Mouse (Mus musculus): ENCODE measurements at regions not wholly inside any gene's neighbourhood (a gene's known extent, or its start where the extent isn't known, plus 50 kb on each side); places are given as distances from the start of the nearest gene placed in this dataset.

DNA sequence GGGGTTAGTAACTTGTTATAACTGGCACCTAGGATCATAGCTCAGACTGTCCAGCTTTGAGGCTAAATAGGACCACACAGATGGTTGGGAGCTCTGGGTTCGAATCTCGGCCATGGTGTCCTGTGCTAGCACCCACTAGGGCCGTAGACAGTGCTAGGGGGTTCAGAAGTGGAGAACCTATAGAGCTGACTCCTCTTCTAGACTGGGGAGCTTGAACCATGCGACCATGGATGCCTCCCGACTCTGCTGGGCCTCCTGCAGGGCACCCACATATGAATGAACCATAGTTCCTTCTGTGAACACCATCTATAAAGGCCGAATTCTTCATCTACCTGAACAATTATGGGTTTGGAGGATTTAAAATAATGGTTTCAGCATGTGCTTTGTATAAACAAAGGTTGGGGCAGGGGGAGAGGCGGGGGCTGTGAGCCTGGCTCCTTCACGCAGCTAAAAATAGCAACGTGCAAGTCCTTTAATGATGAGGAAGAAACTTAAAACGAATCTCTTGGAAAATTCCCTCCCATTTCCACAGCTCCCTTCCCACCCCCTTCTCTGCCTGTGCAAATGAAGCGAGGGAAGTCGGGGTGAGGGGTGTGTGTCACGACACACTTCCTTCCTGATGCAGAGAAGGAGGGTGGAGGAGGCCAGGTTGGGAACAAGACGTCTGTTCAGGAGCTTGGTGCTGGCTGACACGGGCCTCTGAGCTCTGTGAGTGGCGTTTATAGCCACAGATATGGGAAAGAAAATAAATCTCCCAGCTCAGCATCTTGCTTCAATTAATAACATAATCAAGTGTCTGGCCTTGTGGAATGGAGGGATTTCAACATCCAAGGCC is 71.6 kb downstream of the Syf2 start:
- Histone ChIP-seq H3K4me3 (replicated peaks; ENCODE audit: low read length) (no peak overlapping the region), H3K4me1 (replicated peaks; ENCODE audit: low read depth, low read length) (peaks cover 20% of the 10 kb centered on the region), H3K9me3 (ENCODE audit: low read length) (no peaks in the 10 kb centered on the region), H3K27me3 (ENCODE audit: insufficient read depth, low read length) (peaks cover 4% of the 10 kb centered on the region; the same call in 1 of the 2 replicates), H3K36me3 (ENCODE audit: insufficient read depth, low read length) (no peaks in the 10 kb centered on the region)
- no peak for TF ChIP-seq CTCF (conservative IDR thresholded peaks at IDR 0.05; ENCODE audit: low read length)

DNA sequence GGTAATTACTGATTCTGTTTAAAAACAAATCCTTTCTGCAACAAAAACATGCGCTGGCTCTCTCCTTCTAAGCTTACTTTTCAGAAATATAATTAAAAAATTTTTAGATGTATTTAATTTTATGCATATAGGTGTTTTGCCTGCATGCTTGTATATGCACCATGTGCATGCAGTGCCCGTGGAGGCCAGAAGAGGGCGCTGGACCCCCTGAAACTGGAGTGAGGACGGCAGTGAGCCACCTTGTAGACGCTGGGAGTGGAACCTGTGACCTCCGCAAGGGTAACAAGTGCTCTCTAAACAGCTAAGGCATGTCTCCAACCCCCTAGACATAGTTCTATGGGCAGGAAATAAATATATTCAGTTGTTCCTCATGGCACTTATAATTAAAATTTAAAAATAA is 80.7 kb downstream of the Syf2 start:
- Histone ChIP-seq H3K36me3 (ENCODE audit: insufficient read depth, low read length) (no peaks in the 10 kb centered on the region), H3K9me3 (ENCODE audit: low read length) (no peaks in the 10 kb centered on the region), H3K4me1 (replicated peaks; ENCODE audit: low read depth, low read length) (peaks cover 17% of the 10 kb centered on the region), H3K4me3 (replicated peaks; ENCODE audit: low read length) (no peak overlapping the region), H3K27me3 (ENCODE audit: insufficient read depth, low read length) (peaks cover 5% of the 10 kb centered on the region; the same call in 1 of the 2 replicates)
- TF ChIP-seq NANOG (IDR thresholded peaks at IDR 0.05; ENCODE audit: borderline replicate concordance, low read length) (no peak), POU5F1 (IDR thresholded peaks at IDR 0.05; ENCODE audit: borderline replicate concordance, low read length) (no peak), CTCF (conservative IDR thresholded peaks at IDR 0.05; ENCODE audit: low read length) (peak; percentile 86)

DNA sequence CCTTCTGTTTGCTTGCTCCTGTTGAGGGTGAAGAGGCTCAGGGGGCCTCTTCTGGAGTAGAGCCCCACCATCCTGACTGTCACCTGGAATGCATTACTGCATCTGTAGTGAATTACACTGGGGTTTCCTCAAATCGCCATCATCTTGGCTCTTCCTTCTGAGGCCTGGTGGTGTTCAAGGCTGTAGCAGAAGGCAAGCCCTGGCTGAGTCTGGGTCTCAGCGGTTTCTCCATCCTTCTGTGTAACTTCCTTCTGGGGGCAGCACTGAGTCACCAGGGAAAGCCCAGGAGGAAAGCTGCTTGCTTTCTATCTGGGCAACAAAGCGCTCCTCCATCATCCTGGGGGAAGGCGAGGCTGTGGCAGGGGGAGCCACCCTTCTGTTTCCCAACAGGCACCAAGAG is 82.2 kb downstream of the Syf2 start:
- TF ChIP-seq NANOG (IDR thresholded peaks at IDR 0.05; ENCODE audit: borderline replicate concordance, low read length) = no peak
- TF ChIP-seq CTCF (conservative IDR thresholded peaks at IDR 0.05; ENCODE audit: low read length) = peak; percentile 49
- no peak for TF ChIP-seq POU5F1 (IDR thresholded peaks at IDR 0.05; ENCODE audit: borderline replicate concordance, low read length)
- H3K4me1 ChIP-seq (replicated peaks; ENCODE audit: low read depth, low read length) = peaks cover 25% of the 10 kb centered on the region
- H3K27me3 ChIP-seq (ENCODE audit: insufficient read depth, low read length) = peaks cover 5% of the 10 kb centered on the region; the same call in 1 of the 2 replicates
- H3K4me3 ChIP-seq (replicated peaks; ENCODE audit: low read length) = no peak overlapping the region
- no peaks in the 10 kb centered on the region for H3K36me3 ChIP-seq (ENCODE audit: insufficient read depth, low read length)
- no peaks in the 10 kb centered on the region for H3K9me3 ChIP-seq (ENCODE audit: low read length)

- Histone ChIP-seq H3K4me1 (replicated peaks; ENCODE audit: low read depth, low read length) (peaks cover 30% of the 10 kb centered on the region), H3K27me3 (ENCODE audit: insufficient read depth, low read length) (peaks cover 5% of the 10 kb centered on the region; the same call in 1 of the 2 replicates), H3K36me3 (ENCODE audit: insufficient read depth, low read length) (no peaks in the 10 kb centered on the region), H3K9me3 (ENCODE audit: low read length) (no peaks in the 10 kb centered on the region), H3K4me3 (replicated peaks; ENCODE audit: low read length) (no peak overlapping the region)
- peak; percentile 88 for TF ChIP-seq CTCF (conservative IDR thresholded peaks at IDR 0.05; ENCODE audit: low read length)
- TF ChIP-seq POU5F1 (IDR thresholded peaks at IDR 0.05; ENCODE audit: borderline replicate concordance, low read length) = no peak
- TF ChIP-seq NANOG (IDR thresholded peaks at IDR 0.05; ENCODE audit: borderline replicate concordance, low read length) = no peak
These were observed 83.2 kb downstream of the Syf2 start for GRCm38 (mm10) chr4:135013932-135014331.

- TF ChIP-seq CTCF (conservative IDR thresholded peaks at IDR 0.05; ENCODE audit: low read length) (peak; percentile 79), POU5F1 (IDR thresholded peaks at IDR 0.05; ENCODE audit: borderline replicate concordance, low read length) (no peak)
- peaks cover 4% of the 10 kb centered on the region; the same call in 1 of the 2 replicates for H3K9me3 ChIP-seq (ENCODE audit: low read length)
These were observed 87.3 kb downstream of the Syf2 start for GRCm38 (mm10) chr4:135018018-135018417.

GRCm38 (mm10) chr4:135019120-135019519 is 88.4 kb downstream of the Syf2 start:
- H3K4me1 ChIP-seq (replicated peaks; ENCODE audit: low read depth, low read length) = peaks cover 71% of the 10 kb centered on the region
- no peak overlapping the region for H3K4me3 ChIP-seq (replicated peaks; ENCODE audit: low read length)
- H3K9me3 ChIP-seq (ENCODE audit: low read length) = peaks cover 4% of the 10 kb centered on the region; the same call in 1 of the 2 replicates
- peaks cover 5% of the 10 kb centered on the region; the same call in 1 of the 2 replicates for H3K27me3 ChIP-seq (ENCODE audit: insufficient read depth, low read length)
- no peak for TF ChIP-seq NANOG (IDR thresholded peaks at IDR 0.05; ENCODE audit: borderline replicate concordance, low read length)
- no peak for TF ChIP-seq POU5F1 (IDR thresholded peaks at IDR 0.05; ENCODE audit: borderline replicate concordance, low read length)
- TF ChIP-seq CTCF (conservative IDR thresholded peaks at IDR 0.05; ENCODE audit: low read length) = no peak
- H3K36me3 ChIP-seq (ENCODE audit: insufficient read depth, low read length) = no peaks in the 10 kb centered on the region

More at GRCm38 (mm10) chr4:135018018-135018417, 87.3 kb downstream of the Syf2 start:
- H3K27me3 ChIP-seq (ENCODE audit: insufficient read depth, low read length) = peaks cover 5% of the 10 kb centered on the region; the same call in 1 of the 2 replicates
- no peaks in the 10 kb centered on the region for H3K36me3 ChIP-seq (ENCODE audit: insufficient read depth, low read length)
- H3K4me3 ChIP-seq (replicated peaks; ENCODE audit: low read length) = no peak overlapping the region
- H3K4me1 ChIP-seq (replicated peaks; ENCODE audit: low read depth, low read length) = peaks cover 66% of the 10 kb centered on the region

DNA sequence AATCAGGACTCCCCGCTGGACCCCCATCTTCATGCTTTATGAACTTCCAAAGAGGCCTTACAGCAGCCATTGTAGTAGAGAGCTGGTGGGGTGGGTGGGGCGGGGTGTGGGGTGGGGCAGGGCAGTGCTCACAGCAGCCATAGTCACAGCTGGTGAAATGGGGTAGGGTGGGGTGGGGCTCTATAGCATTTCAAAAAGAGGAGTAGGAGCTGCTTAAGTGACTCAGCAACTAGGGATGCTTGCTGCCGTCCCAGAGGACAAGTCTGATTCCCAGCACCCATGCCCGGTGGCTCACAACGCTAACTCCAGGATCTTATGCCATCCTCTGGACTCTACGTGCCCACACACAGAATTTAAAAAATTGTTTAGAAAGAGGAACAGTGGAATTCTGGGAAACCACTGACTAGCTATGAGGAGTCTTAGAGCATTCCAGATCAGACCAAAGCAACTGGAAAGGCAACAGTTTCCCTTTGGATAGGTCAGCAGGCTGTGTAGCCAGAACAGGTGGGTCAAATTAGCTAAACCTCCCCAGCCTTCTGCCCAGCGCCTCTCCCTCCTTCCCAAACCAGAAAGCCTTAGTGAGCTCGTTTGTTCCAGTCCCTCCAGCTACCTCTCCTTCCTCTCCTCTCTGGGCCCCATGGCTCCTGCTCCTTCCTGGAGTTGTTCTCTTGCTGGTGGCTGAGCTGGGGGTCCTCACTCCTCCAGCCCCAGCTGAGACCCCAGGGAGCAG is 89.7 kb downstream of the Syf2 start:
- TF ChIP-seq CTCF (conservative IDR thresholded peaks at IDR 0.05; ENCODE audit: low read length) (no peak), POU5F1 (IDR thresholded peaks at IDR 0.05; ENCODE audit: borderline replicate concordance, low read length) (no peak), NANOG (IDR thresholded peaks at IDR 0.05; ENCODE audit: borderline replicate concordance, low read length) (no peak)
- Histone ChIP-seq H3K4me1 (replicated peaks; ENCODE audit: low read depth, low read length) (peaks cover 84% of the 10 kb centered on the region), H3K9me3 (ENCODE audit: low read length) (peaks cover 4% of the 10 kb centered on the region; the same call in 1 of the 2 replicates), H3K27me3 (ENCODE audit: insufficient read depth, low read length) (peaks cover 8% of the 10 kb centered on the region), H3K36me3 (ENCODE audit: insufficient read depth, low read length) (no peaks in the 10 kb centered on the region), H3K4me3 (replicated peaks; ENCODE audit: low read length) (peak overlapping the region; percentile 46)

GRCm38 (mm10) chr4:135023200-135023599 is 92.5 kb downstream of the Syf2 start:
- peaks cover 12% of the 10 kb centered on the region for H3K27me3 ChIP-seq (ENCODE audit: insufficient read depth, low read length)
- no peak for TF ChIP-seq NANOG (IDR thresholded peaks at IDR 0.05; ENCODE audit: borderline replicate concordance, low read length)
- TF ChIP-seq POU5F1 (IDR thresholded peaks at IDR 0.05; ENCODE audit: borderline replicate concordance, low read length) = no peak
- TF ChIP-seq CTCF (conservative IDR thresholded peaks at IDR 0.05; ENCODE audit: low read length) = peak; percentile 93

More at GRCm38 (mm10) chr4:135023200-135023599, 92.5 kb downstream of the Syf2 start:
- H3K4me1 ChIP-seq (replicated peaks; ENCODE audit: low read depth, low read length) = peaks cover 98% of the 10 kb centered on the region
- no peak overlapping the region for H3K4me3 ChIP-seq (replicated peaks; ENCODE audit: low read length)
- peaks cover 4% of the 10 kb centered on the region; the same call in 1 of the 2 replicates for H3K9me3 ChIP-seq (ENCODE audit: low read length)
- no peaks in the 10 kb centered on the region for H3K36me3 ChIP-seq (ENCODE audit: insufficient read depth, low read length)
